Mouse (Mus musculus): ENCODE measurements at regions not wholly inside any gene's neighbourhood (a gene's known extent, or its start where the extent isn't known, plus 50 kb on each side); places are given as distances from the start of the nearest gene placed in this dataset.

GRCm38 (mm10) chr4:52666768-52667480 is 70.8 kb downstream of the Toporsl start:
- WGBS = 83% methylated on average over 5 of the region's 5 CpGs
- no peak for TF ChIP-seq CTCF (IDR thresholded peaks at IDR 0.05; ENCODE audit: extremely low read depth, insufficient read length, insufficient replicate concordance, low read depth, low read length)
- no peak for TF ChIP-seq POLR2A (IDR thresholded peaks at IDR 0.05; ENCODE audit: low read depth, low read length)
- no peak overlapping the region for H3K4me3 ChIP-seq (ENCODE audit: low read depth, low read length)

GRCm38 (mm10) chr4:52709563-52709962 is 104.8 kb upstream of the Olfr275 start:
- no peak overlapping the region for H3K4me3 ChIP-seq (ENCODE audit: low read depth, low read length)
- no peak overlapping the region for H3K27ac ChIP-seq (ENCODE audit: insufficient read depth, low read depth, low read length)
- no peaks in the 10 kb centered on the region for H3K36me3 ChIP-seq (ENCODE audit: control insufficient read depth, insufficient read depth, low read length)
- TF ChIP-seq POLR2A (IDR thresholded peaks at IDR 0.05; ENCODE audit: low read depth, low read length) (no peak), CTCF (IDR thresholded peaks at IDR 0.05; ENCODE audit: extremely low read depth, insufficient read length, insufficient replicate concordance, low read depth, low read length) (no peak)
- H3K27me3 ChIP-seq (ENCODE audit: control insufficient read depth, insufficient read depth, low read length) = no peaks in the 10 kb centered on the region
- 52% methylated on average over 2 of the region's 2 CpGs for WGBS
- H3K4me1 ChIP-seq (ENCODE audit: control insufficient read depth, insufficient read depth, insufficient read length, low read length) = no peaks in the 10 kb centered on the region

More at GRCm38 (mm10) chr4:52666768-52667480, 70.8 kb downstream of the Toporsl start:
- Histone ChIP-seq H3K27ac (ENCODE audit: insufficient read depth, low read depth, low read length) (no peak overlapping the region), H3K36me3 (ENCODE audit: control insufficient read depth, insufficient read depth, low read length) (no peaks in the 10 kb centered on the region), H3K4me1 (ENCODE audit: control insufficient read depth, insufficient read depth, insufficient read length, low read length) (no peaks in the 10 kb centered on the region), H3K27me3 (ENCODE audit: control insufficient read depth, insufficient read depth, low read length) (no peaks in the 10 kb centered on the region)

- no peak overlapping the region for H3K27ac ChIP-seq (ENCODE audit: insufficient read depth, low read depth, low read length)
- no peak for TF ChIP-seq POLR2A (IDR thresholded peaks at IDR 0.05; ENCODE audit: low read depth, low read length)
- TF ChIP-seq CTCF (IDR thresholded peaks at IDR 0.05; ENCODE audit: extremely low read depth, insufficient read length, insufficient replicate concordance, low read depth, low read length) = no peak
- H3K4me3 ChIP-seq (ENCODE audit: low read depth, low read length) = no peak overlapping the region
- 64% methylated on average over 6 of the region's 6 CpGs for WGBS
- H3K4me1 ChIP-seq (ENCODE audit: control insufficient read depth, insufficient read depth, insufficient read length, low read length) = no peaks in the 10 kb centered on the region
- no peaks in the 10 kb centered on the region for H3K36me3 ChIP-seq (ENCODE audit: control insufficient read depth, insufficient read depth, low read length)
- H3K27me3 ChIP-seq (ENCODE audit: control insufficient read depth, insufficient read depth, low read length) = no peaks in the 10 kb centered on the region; the same call in 1 of the 2 replicates
These were observed 88.2 kb upstream of the Olfr275 start for GRCm38 (mm10) chr4:52726203-52726602.

- WGBS = 22% methylated on average over 14 of the region's 14 CpGs
These were observed 87.6 kb upstream of the Olfr275 start for GRCm38 (mm10) chr4:52726625-52727297.

DNA sequence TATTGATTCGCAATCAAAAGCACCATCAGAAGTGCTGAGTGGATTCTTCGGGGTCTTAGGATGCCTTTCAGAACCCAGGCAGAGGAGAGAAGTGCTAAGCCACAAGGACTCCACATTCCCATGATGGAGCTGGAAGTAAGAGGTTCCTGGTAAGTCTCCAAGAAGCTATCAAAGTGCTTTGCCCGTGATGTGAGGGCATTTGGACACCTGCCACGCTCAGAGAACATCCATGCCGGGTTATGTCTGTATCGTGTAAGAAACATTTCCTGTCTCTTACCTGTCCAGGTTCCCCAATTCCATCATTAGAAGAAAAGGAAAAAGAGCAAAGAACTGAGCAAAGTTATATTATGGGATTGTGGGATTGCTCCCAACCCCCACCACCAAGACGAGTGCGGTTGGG is 81.3 kb upstream of the Olfr275 start:
- H3K27ac ChIP-seq (ENCODE audit: insufficient read depth, low read depth, low read length) = no peak overlapping the region
- H3K27me3 ChIP-seq (ENCODE audit: control insufficient read depth, insufficient read depth, low read length) = no peaks in the 10 kb centered on the region
- no peaks in the 10 kb centered on the region for H3K36me3 ChIP-seq (ENCODE audit: control insufficient read depth, insufficient read depth, low read length)
- no peaks in the 10 kb centered on the region for H3K4me1 ChIP-seq (ENCODE audit: control insufficient read depth, insufficient read depth, insufficient read length, low read length)
- TF ChIP-seq CTCF (IDR thresholded peaks at IDR 0.05; ENCODE audit: extremely low read depth, insufficient read length, insufficient replicate concordance, low read depth, low read length) (no peak), POLR2A (IDR thresholded peaks at IDR 0.05; ENCODE audit: low read depth, low read length) (no peak)
- 77% methylated on average over 8 of the region's 8 CpGs for WGBS
- H3K4me3 ChIP-seq (ENCODE audit: low read depth, low read length) = no peak overlapping the region

More at GRCm38 (mm10) chr4:52726625-52727297, 87.6 kb upstream of the Olfr275 start:
- Histone ChIP-seq H3K36me3 (ENCODE audit: control insufficient read depth, insufficient read depth, low read length) (no peaks in the 10 kb centered on the region), H3K4me1 (ENCODE audit: control insufficient read depth, insufficient read depth, insufficient read length, low read length) (no peaks in the 10 kb centered on the region), H3K27ac (ENCODE audit: insufficient read depth, low read depth, low read length) (no peak overlapping the region), H3K4me3 (ENCODE audit: low read depth, low read length) (no peak overlapping the region), H3K27me3 (ENCODE audit: control insufficient read depth, insufficient read depth, low read length) (no peaks in the 10 kb centered on the region; the same call in 1 of the 2 replicates)
- TF ChIP-seq CTCF (IDR thresholded peaks at IDR 0.05; ENCODE audit: extremely low read depth, insufficient read length, insufficient replicate concordance, low read depth, low read length) (peak; percentile 63; the same call in 1 of the 2 replicates), POLR2A (IDR thresholded peaks at IDR 0.05; ENCODE audit: low read depth, low read length) (no peak)

DNA sequence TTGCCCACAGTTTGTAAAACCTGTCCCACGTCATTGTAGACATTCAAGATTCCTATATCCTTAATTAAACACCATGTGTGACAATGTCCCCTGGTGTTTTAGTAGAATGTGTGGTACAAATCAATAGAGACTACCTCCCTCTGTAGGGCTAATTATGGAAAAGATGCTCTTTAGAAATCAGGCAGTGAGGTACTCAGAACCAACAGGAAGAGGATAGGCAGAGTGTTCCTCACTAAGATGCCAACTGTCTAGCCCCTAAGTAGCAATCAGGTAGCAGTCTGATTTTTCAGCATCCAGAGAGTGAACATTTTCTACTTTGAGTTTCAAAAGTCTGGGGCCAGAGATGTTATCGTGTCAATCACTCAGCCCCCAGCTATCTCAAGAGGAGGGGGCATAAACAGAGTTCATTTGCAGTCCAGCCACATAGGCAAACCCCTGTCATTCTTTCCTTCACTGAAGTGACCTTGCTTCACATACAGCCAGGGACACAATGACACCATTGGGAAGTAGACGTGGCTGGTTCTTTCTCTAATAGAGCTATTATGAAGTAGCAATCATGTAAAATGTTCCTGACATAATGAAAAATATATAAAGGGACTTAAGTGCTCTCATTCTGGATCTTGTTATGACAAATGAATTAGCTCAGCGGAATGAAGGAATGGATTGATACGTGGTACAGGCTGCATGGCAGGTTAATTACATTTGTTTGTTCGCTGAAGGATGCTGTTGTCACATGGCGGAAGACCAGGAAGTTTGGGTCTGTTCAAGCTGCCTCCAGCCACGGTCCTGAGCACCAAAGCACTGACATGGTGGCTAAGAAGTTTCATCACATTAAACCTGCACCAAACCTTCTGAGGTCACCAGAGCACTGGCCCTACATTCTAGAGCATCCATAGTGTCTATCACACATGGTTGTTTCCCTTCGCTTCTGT is 74.6 kb upstream of the Olfr275 start:
- Histone ChIP-seq H3K27me3 (ENCODE audit: control insufficient read depth, insufficient read depth, low read length) (no peaks in the 10 kb centered on the region), H3K4me1 (ENCODE audit: control insufficient read depth, insufficient read depth, insufficient read length, low read length) (no peaks in the 10 kb centered on the region), H3K36me3 (ENCODE audit: control insufficient read depth, insufficient read depth, low read length) (no peaks in the 10 kb centered on the region), H3K27ac (ENCODE audit: insufficient read depth, low read depth, low read length) (no peak overlapping the region), H3K4me3 (ENCODE audit: low read depth, low read length) (no peak overlapping the region)
- TF ChIP-seq POLR2A (IDR thresholded peaks at IDR 0.05; ENCODE audit: low read depth, low read length) (no peak), CTCF (IDR thresholded peaks at IDR 0.05; ENCODE audit: extremely low read depth, insufficient read length, insufficient replicate concordance, low read depth, low read length) (no peak)
- WGBS = 74% methylated on average over 9 of the region's 9 CpGs
